Mouse (Mus musculus): ENCODE measurements around the gene Gm21860. TPM values are rescaled to one million over a fixed set of nuclear protein-coding genes. Genes with fewer than 3 reads are reported as not detected.

The Gm21860 gene
- total RNA-seq (2023) = not detected

DNA sequence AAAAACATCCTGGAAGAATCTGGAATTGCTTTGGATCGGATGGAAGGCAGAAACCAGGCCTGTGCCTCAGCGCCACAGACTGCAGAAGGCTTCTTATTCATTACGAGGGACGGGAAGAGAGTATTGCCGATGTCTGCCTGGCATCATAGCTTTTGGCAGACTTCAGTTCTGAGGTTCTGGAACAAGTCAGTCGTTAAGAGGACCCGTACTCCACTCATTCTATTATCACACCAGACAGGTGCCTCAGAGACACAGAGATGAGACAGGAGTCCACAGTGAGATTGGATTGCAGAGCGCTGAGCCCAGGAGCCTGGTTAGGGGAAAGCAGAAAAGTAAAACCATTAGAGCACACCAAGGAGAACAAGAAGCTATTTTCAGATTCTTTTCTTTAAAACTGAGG lies at the start of gene Gm21860:
Gm21860 (minus strand) TSS at position 101 of the 400 bp plus-strand sequence.

DNA sequence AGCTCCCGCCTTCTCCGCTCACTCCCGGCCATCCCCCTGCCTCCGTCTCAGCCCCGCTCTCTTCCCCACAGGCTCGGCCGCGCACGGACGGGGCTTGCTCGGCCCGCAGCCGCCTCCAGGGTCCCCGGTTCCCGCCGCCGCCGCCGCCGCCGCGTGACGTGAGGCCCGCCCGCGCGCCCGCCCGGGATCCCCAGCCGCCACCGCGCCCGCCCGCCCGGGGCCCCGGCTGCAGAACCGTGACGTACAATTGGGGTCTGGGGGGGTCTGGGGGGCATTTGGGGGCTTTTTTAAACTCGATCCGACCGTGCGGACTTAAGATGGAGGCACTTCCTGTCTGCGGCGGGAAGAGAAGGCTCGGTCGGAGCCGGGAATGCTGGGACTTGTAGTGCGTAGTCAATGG lies 29.8 kb upstream of the Gm21860 start, which contains the start of gene Gm47283:
Gm47283 (plus strand) TSS at position 301 of the 400 bp plus-strand sequence.

Other genes with a start within 250 kb of the Gm21860 start
- not detected for gene Gm47283, start 29.9 kb upstream of the Gm21860 start, total RNA-seq (2023)
- not detected for gene Gm21748, start 84.4 kb upstream of the Gm21860 start, total RNA-seq (2023)

Measured in neutrophil, adult 59 days (primary cell).